Mouse (Mus musculus): ENCODE results near the gene Ddt. TPM values are rescaled to one million over a fixed set of nuclear protein-coding genes. Genes with fewer than 3 reads are reported as not detected.

The Ddt gene
- polyA plus RNA-seq, 1 experiment, result 42.6 TPM

- Histone ChIP-seq H3K4me1 (ENCODE audit: control insufficient read depth, insufficient read depth, insufficient read length) (no peaks in the 10 kb centered on the region), H3K27me3 (ENCODE audit: control insufficient read depth, insufficient read depth, low read length) (no peaks in the 10 kb centered on the region), H3K27ac (ENCODE audit: insufficient read depth, low read length) (no peak overlapping the region), H3K4me3 (ENCODE audit: extremely low read depth, insufficient read depth, insufficient read length) (no peak overlapping the region), H3K36me3 (ENCODE audit: control insufficient read depth, insufficient read depth, low read length) (peaks cover 5% of the 10 kb centered on the region; the same call in 1 of the 2 replicates)
- no peak for DNase-seq (ENCODE audit: low read depth in 1 of 2, low spot score in 2 of 2)
- 78% methylated on average over 3 of the region's 3 CpGs for WGBS
- TF ChIP-seq POLR2A (IDR thresholded peaks at IDR 0.05; ENCODE audit: low read depth, low read length), result no peak
- TF ChIP-seq CTCF (IDR thresholded peaks at IDR 0.05; ENCODE audit: extremely low read depth, insufficient read depth, insufficient read length, insufficient replicate concordance), result no peak
Measured at GRCm38 (mm10) chr10:75762413-75762812, 10.8 kb downstream of the Ddt start.

GRCm38 (mm10) chr10:75760311-75760710, 12.9 kb downstream of the Ddt start:
- WGBS, result 98% methylated on average over 3 of the region's 3 CpGs
- DNase-seq (ENCODE audit: low read depth in 1 of 2, low spot score in 2 of 2), result no peak
- H3K4me3 ChIP-seq (ENCODE audit: extremely low read depth, insufficient read depth, insufficient read length), result no peak overlapping the region
- H3K27ac ChIP-seq (ENCODE audit: insufficient read depth, low read length), result no peak overlapping the region
- no peaks in the 10 kb centered on the region for H3K4me1 ChIP-seq (ENCODE audit: control insufficient read depth, insufficient read depth, insufficient read length)
- H3K27me3 ChIP-seq (ENCODE audit: control insufficient read depth, insufficient read depth, low read length), result no peaks in the 10 kb centered on the region
- peaks cover 5% of the 10 kb centered on the region; the same call in 1 of the 2 replicates for H3K36me3 ChIP-seq (ENCODE audit: control insufficient read depth, insufficient read depth, low read length)
- TF ChIP-seq CTCF (IDR thresholded peaks at IDR 0.05; ENCODE audit: extremely low read depth, insufficient read depth, insufficient read length, insufficient replicate concordance) (no peak), POLR2A (IDR thresholded peaks at IDR 0.05; ENCODE audit: low read depth, low read length) (no peak)

GRCm38 (mm10) chr10:75756719-75757118, 16.5 kb downstream of the Ddt start:
- DNase-seq (ENCODE audit: low read depth in 1 of 2, low spot score in 2 of 2), result no peak
- H3K27me3 ChIP-seq (ENCODE audit: control insufficient read depth, insufficient read depth, low read length), result no peaks in the 10 kb centered on the region
- WGBS, result 91% methylated on average over 11 of the region's 11 CpGs
- no peak overlapping the region for H3K27ac ChIP-seq (ENCODE audit: insufficient read depth, low read length)
- TF ChIP-seq CTCF (IDR thresholded peaks at IDR 0.05; ENCODE audit: extremely low read depth, insufficient read depth, insufficient read length, insufficient replicate concordance) (no peak), POLR2A (IDR thresholded peaks at IDR 0.05; ENCODE audit: low read depth, low read length) (no peak)
- no peak overlapping the region for H3K4me3 ChIP-seq (ENCODE audit: extremely low read depth, insufficient read depth, insufficient read length)
- peaks cover 31% of the 10 kb centered on the region for H3K36me3 ChIP-seq (ENCODE audit: control insufficient read depth, insufficient read depth, low read length)
- no peaks in the 10 kb centered on the region for H3K4me1 ChIP-seq (ENCODE audit: control insufficient read depth, insufficient read depth, insufficient read length)

GRCm38 (mm10) chr10:75744017-75744416, 29.2 kb downstream of the Ddt start:
- 49% methylated on average over 3 of the region's 3 CpGs for WGBS
- H3K36me3 ChIP-seq (ENCODE audit: control insufficient read depth, insufficient read depth, low read length), result peaks cover 37% of the 10 kb centered on the region

GRCm38 (mm10) chr10:75743369-75743768, 29.8 kb downstream of the Ddt start:
- Histone ChIP-seq H3K4me3 (ENCODE audit: extremely low read depth, insufficient read depth, insufficient read length) (no peak overlapping the region), H3K27ac (ENCODE audit: insufficient read depth, low read length) (no peak overlapping the region), H3K27me3 (ENCODE audit: control insufficient read depth, insufficient read depth, low read length) (no peaks in the 10 kb centered on the region), H3K4me1 (ENCODE audit: control insufficient read depth, insufficient read depth, insufficient read length) (no peaks in the 10 kb centered on the region), H3K36me3 (ENCODE audit: control insufficient read depth, insufficient read depth, low read length) (peaks cover 39% of the 10 kb centered on the region)
- TF ChIP-seq CTCF (IDR thresholded peaks at IDR 0.05; ENCODE audit: extremely low read depth, insufficient read depth, insufficient read length, insufficient replicate concordance) (no peak), POLR2A (IDR thresholded peaks at IDR 0.05; ENCODE audit: low read depth, low read length) (no peak)
- WGBS, result 96% methylated on average over 12 of the region's 12 CpGs
- no peak for DNase-seq (ENCODE audit: low read depth in 1 of 2, low spot score in 2 of 2)

More at GRCm38 (mm10) chr10:75744017-75744416, 29.2 kb downstream of the Ddt start:
- Histone ChIP-seq H3K27me3 (ENCODE audit: control insufficient read depth, insufficient read depth, low read length) (no peaks in the 10 kb centered on the region), H3K27ac (ENCODE audit: insufficient read depth, low read length) (no peak overlapping the region), H3K4me1 (ENCODE audit: control insufficient read depth, insufficient read depth, insufficient read length) (no peaks in the 10 kb centered on the region), H3K4me3 (ENCODE audit: extremely low read depth, insufficient read depth, insufficient read length) (no peak overlapping the region)
- DNase-seq (ENCODE audit: low read depth in 1 of 2, low spot score in 2 of 2), result peak; percentile 52 to 71
- TF ChIP-seq CTCF (IDR thresholded peaks at IDR 0.05; ENCODE audit: extremely low read depth, insufficient read depth, insufficient read length, insufficient replicate concordance) (peak; percentile 88; the same call in 1 of the 2 replicates), POLR2A (IDR thresholded peaks at IDR 0.05; ENCODE audit: low read depth, low read length) (no peak)

GRCm38 (mm10) chr10:75740866-75741265, 32.3 kb downstream of the Ddt start:
- H3K36me3 ChIP-seq (ENCODE audit: control insufficient read depth, insufficient read depth, low read length), result peaks cover 34% of the 10 kb centered on the region
- DNase-seq (ENCODE audit: low read depth in 1 of 2, low spot score in 2 of 2), result no peak

GRCm38 (mm10) chr10:75725449-75725848, 47.8 kb downstream of the Ddt start:
- DNase-seq (ENCODE audit: low read depth in 1 of 2, low spot score in 2 of 2), result no peak
- peaks cover 47% of the 10 kb centered on the region for H3K36me3 ChIP-seq (ENCODE audit: control insufficient read depth, insufficient read depth, low read length)
- no peak overlapping the region for H3K27ac ChIP-seq (ENCODE audit: insufficient read depth, low read length)
- WGBS, result 97% methylated on average over 7 of the region's 7 CpGs
- no peaks in the 10 kb centered on the region for H3K4me1 ChIP-seq (ENCODE audit: control insufficient read depth, insufficient read depth, insufficient read length)
- no peaks in the 10 kb centered on the region for H3K27me3 ChIP-seq (ENCODE audit: control insufficient read depth, insufficient read depth, low read length)
- TF ChIP-seq POLR2A (IDR thresholded peaks at IDR 0.05; ENCODE audit: low read depth, low read length), result no peak
- TF ChIP-seq CTCF (IDR thresholded peaks at IDR 0.05; ENCODE audit: extremely low read depth, insufficient read depth, insufficient read length, insufficient replicate concordance), result no peak
- H3K4me3 ChIP-seq (ENCODE audit: extremely low read depth, insufficient read depth, insufficient read length), result no peak overlapping the region

More at GRCm38 (mm10) chr10:75740866-75741265, 32.3 kb downstream of the Ddt start:
- Histone ChIP-seq H3K27ac (ENCODE audit: insufficient read depth, low read length) (no peak overlapping the region), H3K4me1 (ENCODE audit: control insufficient read depth, insufficient read depth, insufficient read length) (no peaks in the 10 kb centered on the region), H3K27me3 (ENCODE audit: control insufficient read depth, insufficient read depth, low read length) (no peaks in the 10 kb centered on the region), H3K4me3 (ENCODE audit: extremely low read depth, insufficient read depth, insufficient read length) (no peak overlapping the region)
- TF ChIP-seq POLR2A (IDR thresholded peaks at IDR 0.05; ENCODE audit: low read depth, low read length) (no peak), CTCF (IDR thresholded peaks at IDR 0.05; ENCODE audit: extremely low read depth, insufficient read depth, insufficient read length, insufficient replicate concordance) (no peak)
- WGBS, result 94% methylated on average over 3 of the region's 3 CpGs

Other genes starting within 250 kb of the Ddt start
- gene Lrrc75b, start 213.1 kb downstream of the Ddt start, polyA plus RNA-seq (2012; rRNA removed), result 1.3 and 1.7 TPM in 2 replicates
- gene Ggt1, start 211.8 kb downstream of the Ddt start, polyA plus RNA-seq (2012; rRNA removed), result 15.5 and 19.1 TPM in 2 replicates
- 60.0 and 70.9 TPM in 2 replicates for gene Ggt5, start 184.1 kb downstream of the Ddt start, polyA plus RNA-seq (2012; rRNA removed)
- 14.8 and 17.3 TPM in 2 replicates for gene Susd2, start 129.4 kb downstream of the Ddt start, polyA plus RNA-seq (2012; rRNA removed)
- gene Cabin1, start 9.1 kb downstream of the Ddt start, polyA plus RNA-seq (2012; rRNA removed), result 59.3 and 65.7 TPM in 2 replicates
- not detected in 2 replicates for gene Gm20441, start 7.5 kb upstream of the Ddt start, polyA plus RNA-seq (2012; rRNA removed)
- 4.3 and 4.4 TPM in 2 replicates for gene Gstt3, start 8.0 kb upstream of the Ddt start, polyA plus RNA-seq (2012; rRNA removed)
- gene Gstt1, start 25.2 kb upstream of the Ddt start, polyA plus RNA-seq (2012; rRNA removed), result 25.3 and 28.5 TPM in 2 replicates
- not detected in 2 replicates for gene Gstt4, start 49.1 kb upstream of the Ddt start, polyA plus RNA-seq (2012; rRNA removed)
- gene Gstt2, start 64.0 kb upstream of the Ddt start, polyA plus RNA-seq (2012; rRNA removed), result 73.4 and 102 TPM in 2 replicates
- 677 and 1,174 TPM in 2 replicates for gene Mif, start 86.8 kb upstream of the Ddt start, polyA plus RNA-seq (2012; rRNA removed)
- 67.3 and 137 TPM in 2 replicates for gene Derl3, start 120.0 kb upstream of the Ddt start, polyA plus RNA-seq (2012; rRNA removed)
- gene Smarcb1, start 148.2 kb upstream of the Ddt start, polyA plus RNA-seq (2012; rRNA removed), result 42.4 and 43.2 TPM in 2 replicates
- 86.8 and 146 TPM in 2 replicates for gene Chchd10, start 159.7 kb upstream of the Ddt start, polyA plus RNA-seq (2012; rRNA removed)
- gene Mmp11, start 163.1 kb upstream of the Ddt start, polyA plus RNA-seq (2012; rRNA removed), result 7.9 and 11.7 TPM in 2 replicates
- 3.9 and 4.5 TPM in 2 replicates for gene Gm867, start 167.3 kb upstream of the Ddt start, polyA plus RNA-seq (2012; rRNA removed)
- gene Vpreb3, start 169.6 kb upstream of the Ddt start, polyA plus RNA-seq (2012; rRNA removed), result 178 and 292 TPM in 2 replicates
- gene Gm5134, start 181.1 kb upstream of the Ddt start, polyA plus RNA-seq (2012; rRNA removed), result 0.93 and 1.2 TPM in 2 replicates

Measured in spleen, adult 2 months (tissue).